Mouse (Mus musculus) heart, adult 2 months (tissue): ENCODE data around the gene Gfod1.

ENCODE experiments used
- CTCF ChIP-seq: fragments of 200-600 bp; IDR thresholded peaks from 2 replicates; pipeline ENCODE4 v1.8.1; 2022; ENCODE audit warnings: antibody characterized with exemption, mild to moderate bottlenecking, moderate library complexity
- POLR2A ChIP-seq: fragments of 200-500 bp; IDR thresholded peaks from 2 replicates; pipeline ENCODE4 v1.6.1; 2011; ENCODE audit warnings: mild to moderate bottlenecking, low read depth, low read length, control low read depth; ENCODE audit not compliant: insufficient read depth

DNA sequence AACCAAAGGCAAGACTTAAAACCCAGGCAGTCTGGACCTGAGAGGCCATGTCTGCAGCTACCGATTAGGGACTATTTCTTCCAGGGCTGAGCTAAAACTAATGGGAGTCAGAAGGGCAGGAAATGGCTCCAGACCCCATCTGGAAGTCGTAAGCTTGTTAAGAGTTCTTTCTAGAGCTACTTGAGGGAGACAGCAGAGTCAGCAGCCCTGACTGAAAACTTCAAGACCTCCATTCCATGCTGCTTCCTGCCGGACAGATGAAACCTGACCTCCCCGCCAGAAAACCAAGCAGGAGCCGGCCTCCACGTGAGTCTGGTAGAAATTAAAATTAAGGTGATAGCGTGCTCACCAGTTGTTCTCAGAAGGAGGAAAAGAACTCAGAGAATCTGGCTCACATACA lies 60.2 kb downstream of the Gfod1 start:
- TF ChIP-seq POLR2A (no peak), CTCF (no peak)
